Comparison of ENCODE assay signal across 8 mouse cellular contexts in the genomic region with DNA sequence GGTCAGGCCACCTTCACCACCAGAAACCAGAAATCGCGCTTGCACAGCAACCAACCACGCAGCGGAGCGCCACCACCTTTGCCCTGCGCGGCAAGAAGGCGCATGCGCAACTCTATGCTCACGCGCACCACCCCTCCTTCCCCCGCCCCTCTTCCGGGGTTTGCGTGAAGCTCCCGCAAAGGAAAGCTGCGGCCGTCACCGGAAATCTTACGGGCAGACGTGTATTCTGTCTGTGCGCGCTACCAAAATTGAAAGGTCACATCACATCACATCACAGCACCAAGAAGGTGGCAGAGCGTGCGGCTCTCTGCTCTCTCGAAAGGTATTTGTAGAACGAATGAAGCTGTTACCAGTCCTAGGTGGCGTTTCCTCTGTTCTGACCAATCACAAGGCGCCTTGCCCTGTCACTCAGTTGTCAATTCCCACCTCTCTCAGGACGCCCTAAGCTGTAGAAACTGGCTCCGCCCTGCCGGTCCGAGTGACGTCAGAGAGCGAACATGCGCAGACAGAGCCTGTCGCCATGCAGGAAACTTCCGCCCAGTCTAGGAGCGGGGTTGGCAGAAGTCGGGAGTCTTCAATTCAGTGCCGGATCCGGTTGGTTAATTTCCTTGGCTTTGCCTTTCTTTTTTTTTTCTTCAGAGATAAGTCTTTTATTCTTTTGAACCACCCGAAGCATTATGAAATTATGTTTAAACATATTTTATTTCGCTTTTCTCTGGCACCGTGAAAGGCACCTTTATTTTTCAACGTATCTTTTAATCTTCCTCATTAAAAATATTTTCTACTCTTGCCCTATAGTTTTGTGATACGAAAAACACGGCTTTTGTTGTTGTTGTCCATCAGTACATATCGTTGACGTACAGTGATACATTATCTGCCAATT. TPM values are rescaled to one million over a fixed set of nuclear protein-coding genes. Genes with fewer than 3 reads are reported as not detected.
DNase-seq lines count a peak whose midpoint lies in the region; ATAC-seq lines count a peak whose summit lies in the region.

Gene Slx4ip, plus strand, starts transcription at position 151 of the 883 bp plus-strand sequence.
Gene AL731706.1, minus strand, starts transcription at position 322 of the 883 bp plus-strand sequence.
Gene Mkks, minus strand, starts transcription at position 322 of the 883 bp plus-strand sequence.

- DNase-seq in T-cell, adult 2 months (ENCODE audit: low spot score): peak; percentile 99
- DNase-seq in cerebellum, postnatal 36 days: peak; percentile 98
- peak; percentile 98 to 99 for DNase-seq in frontal cortex, postnatal 36 days (ENCODE audit: low spot score in 2 of 2)
- peak; percentile 99 for DNase-seq in left cerebral cortex, adult 11 months (ENCODE audit: low spot score)
- DNase-seq in lung, postnatal 4 days: peak; percentile 100
- DNase-seq in retina, postnatal 7 days (ENCODE audit: low read depth, low spot score): peak; percentile 99
- DNase-seq in urinary bladder, adult 2 months (ENCODE audit: low spot score): peak; percentile 92

- H3K27me3 ChIP-seq in hindbrain, embryonic 15.5 days: no peaks in the 10 kb centered on the region

- peak within 1 kb of the TSS; percentile 96 for H3K27ac ChIP-seq in hindbrain, embryonic 15.5 days (replicated peaks)

- under 1% methylated on average over 49 of the region's 49 CpGs for WGBS in hindbrain, embryonic 15.5 days

- H3K4me2 ChIP-seq in hindbrain, embryonic 15.5 days: peak within 1 kb of the TSS; percentile 62

- H3K4me3 ChIP-seq in hindbrain, embryonic 15.5 days: peak within 1 kb of the TSS; percentile 69

- H3K36me3 ChIP-seq in hindbrain, embryonic 15.5 days: no peaks in the 10 kb centered on the region

- H3K4me1 ChIP-seq in hindbrain, embryonic 15.5 days (replicated peaks): peaks cover 25% of the 10 kb centered on the region

- ATAC-seq in hindbrain, embryonic 15.5 days (ENCODE audit: low FRiP score, low read depth): peak; percentile 98

- H3K9ac ChIP-seq in hindbrain, embryonic 15.5 days: peak within 1 kb of the TSS; percentile 68

- no peaks in the 10 kb centered on the region for H3K9me3 ChIP-seq in hindbrain, embryonic 15.5 days

RNA-seq across cellular contexts. Expression of gene Slx4ip, which starts in this region (rescaled TPM):
- polyA plus RNA-seq in hindbrain, embryonic 15.5 days (2015; fragmentation: Nextera tagmentation; extraction: Ambion mirVana): 11.3 and 13.1 TPM in 2 replicates
- 2.5 and 3.0 TPM in 2 replicates for polyA plus RNA-seq in urinary bladder, adult 2 months (2012; rRNA removed)

RNA-seq across cellular contexts. Expression of gene AL731706.1, which starts in this region (rescaled TPM):
- 21.9 and 22.3 TPM in 2 replicates for polyA plus RNA-seq in hindbrain, embryonic 15.5 days (2015; fragmentation: Nextera tagmentation; extraction: Ambion mirVana)
- 20.1 and 25.3 TPM in 2 replicates for polyA plus RNA-seq in urinary bladder, adult 2 months (2012; rRNA removed)

RNA-seq across cellular contexts. Expression of gene Mkks, which starts in this region (rescaled TPM):
- 12.4 and 13.2 TPM in 2 replicates for polyA plus RNA-seq in hindbrain, embryonic 15.5 days (2015; fragmentation: Nextera tagmentation; extraction: Ambion mirVana)
- 10.1 and 11.2 TPM in 2 replicates for polyA plus RNA-seq in urinary bladder, adult 2 months (2012; rRNA removed)

Comparison
In these comparisons a context has a peak if more than half of its experiments do, and no peak if none do; other contexts are left out.
1. Peak in every context shown above with its lines: DNase-seq, ATAC-seq, H3K4me3 ChIP-seq and H3K27ac ChIP-seq.